ENCODE assay signal across 28 mouse cellular contexts in the genomic region with DNA sequence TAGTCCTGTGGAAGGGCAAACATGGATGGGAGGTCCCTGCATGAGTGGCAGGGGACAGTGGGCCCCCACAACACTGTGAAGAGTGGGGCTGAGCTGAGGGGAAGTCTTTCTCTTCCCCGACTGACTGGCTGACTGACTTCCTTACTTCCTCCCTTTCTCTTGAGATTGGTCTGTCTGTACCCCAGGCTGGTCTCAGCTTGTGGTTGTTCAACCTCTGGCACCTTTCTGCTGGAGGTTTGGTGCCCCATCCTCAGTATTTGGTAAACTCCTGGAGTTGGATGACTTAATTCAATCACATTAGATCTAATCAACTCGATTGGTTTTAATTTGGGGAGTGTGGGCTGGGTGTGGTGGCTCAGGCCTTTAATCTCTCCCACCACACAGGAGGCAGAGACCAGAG. TPM values are rescaled to one million over a fixed set of nuclear protein-coding genes. Genes with fewer than 3 reads are reported as not detected.
DNase-seq lines count a peak whose midpoint lies in the region; ATAC-seq and TF ChIP-seq lines count a peak whose summit lies in the region.
"Had no signal": no experiment of that assay in that cellular context is flagged by ENCODE, and none has a peak within 500 bp of the region (broad histone marks: within the 10 kb centered on the region; RNA-seq: fewer than 3 reads in every experiment).

No protein-coding gene starts in this region.

- no peak for TF ChIP-seq CTCF in kidney, adult 2 months (conservative IDR thresholded peaks at IDR 0.05; ENCODE audit: insufficient read depth, insufficient read length, low read depth, low read length)

- no peaks in the 10 kb centered on the region for H3K9me3 ChIP-seq in heart, embryonic 10.5 days
- no peaks in the 10 kb centered on the region for H3K9me3 ChIP-seq in neural tube, embryonic 15.5 days (replicated peaks)
- H3K9me3 ChIP-seq: embryonic facial prominence, embryonic 12.5 days; embryonic facial prominence, embryonic 15.5 days; heart, embryonic 13.5 days; hindbrain, embryonic 12.5 days; hindbrain, embryonic 15.5 days; intestine, embryonic 15.5 days had no signal

- H3K4me2 ChIP-seq in neural tube, embryonic 15.5 days: no peak overlapping the region
- H3K4me2 ChIP-seq: embryonic facial prominence, embryonic 12.5 days; embryonic facial prominence, embryonic 15.5 days; heart, embryonic 13.5 days; hindbrain, embryonic 12.5 days; hindbrain, embryonic 15.5 days; intestine, embryonic 15.5 days had no signal

- no peaks in the 10 kb centered on the region for H3K27me3 ChIP-seq in heart, embryonic 10.5 days (ENCODE audit: insufficient read depth, poor library complexity, severe bottlenecking)
- H3K27me3 ChIP-seq in kidney, adult 2 months (replicated peaks; ENCODE audit: control insufficient read depth, insufficient read depth, low read length): no peaks in the 10 kb centered on the region
- H3K27me3 ChIP-seq in neural tube, embryonic 15.5 days (replicated peaks): no peaks in the 10 kb centered on the region
- H3K27me3 ChIP-seq: embryonic facial prominence, embryonic 12.5 days; embryonic facial prominence, embryonic 15.5 days; hindbrain, embryonic 12.5 days; hindbrain, embryonic 15.5 days; intestine, embryonic 15.5 days had no signal

- DNase-seq in heart, embryonic 10.5 days (ENCODE audit: low spot score): peak; percentile 61
- DNase-seq in heart, postnatal 10 days: no peak
- DNase-seq in kidney, adult 2 months: no peak
- DNase-seq in ovary, postnatal 10 days (ENCODE audit: low spot score): no peak
- DNase-seq: adrenal gland, adult 8-10 months; adrenal gland, postnatal 25 days; cerebellum, adult 18-20 months; cerebellum, adult 9-10 months; cerebellum, postnatal 14 days; gastrocnemius, postnatal 25 days had no signal

- ATAC-seq in common myeloid progenitor, adult 5-6 weeks (replicated peaks; ENCODE audit: low read depth, poor library complexity, severe bottlenecking): 0 out of 2 replicates have a peak, but pooled peaks have one; percentile 33
- 0 out of 2 replicates have a peak, but pooled peaks have one; percentile 14 for ATAC-seq in megakaryocyte progenitor cell, adult 5-6 weeks (replicated peaks; ENCODE audit: poor library complexity)
- ATAC-seq in neural tube, embryonic 15.5 days (ENCODE audit: low FRiP score): no peak
- ATAC-seq: activated CD4-positive, CD25-positive, alpha-beta regulatory T cell, adult 4 months; CD4-positive, CD25-positive, alpha-beta regulatory T cell, adult 4 months; forebrain, embryonic 14.5 days; intestine, embryonic 15.5 days had no signal

- H3K36me3 ChIP-seq in heart, embryonic 10.5 days: no peaks in the 10 kb centered on the region
- H3K36me3 ChIP-seq in kidney, adult 2 months (ENCODE audit: control insufficient read depth, insufficient read depth, low read length): no peaks in the 10 kb centered on the region
- no peaks in the 10 kb centered on the region for H3K36me3 ChIP-seq in neural tube, embryonic 15.5 days
- H3K36me3 ChIP-seq: embryonic facial prominence, embryonic 12.5 days; embryonic facial prominence, embryonic 15.5 days; heart, embryonic 13.5 days; hindbrain, embryonic 12.5 days; hindbrain, embryonic 15.5 days; intestine, embryonic 15.5 days had no signal

- no peak overlapping the region for H3K4me3 ChIP-seq in heart, embryonic 10.5 days
- H3K4me3 ChIP-seq in kidney, adult 2 months (ENCODE audit: insufficient read depth, low read depth, low read length): no peak overlapping the region
- no peak overlapping the region for H3K4me3 ChIP-seq in neural tube, embryonic 15.5 days (replicated peaks)
- H3K4me3 ChIP-seq: embryonic facial prominence, embryonic 12.5 days; embryonic facial prominence, embryonic 15.5 days; heart, embryonic 13.5 days; hindbrain, embryonic 12.5 days; hindbrain, embryonic 15.5 days; intestine, embryonic 15.5 days had no signal

- intact Hi-C loops in heart, postnatal 10 days (cut with DNase I): no loop called here

- 57% methylated on average over 2 of the region's 2 CpGs for WGBS in heart, embryonic 10.5 days
- WGBS in kidney, adult 2 months: 79% methylated on average over 2 of the region's 2 CpGs
- WGBS in neural tube, embryonic 15.5 days: 77% methylated on average over 2 of the region's 2 CpGs

- H3K4me1 ChIP-seq in heart, embryonic 10.5 days: peaks cover 13% of the 10 kb centered on the region
- no peaks in the 10 kb centered on the region for H3K4me1 ChIP-seq in kidney, adult 2 months (ENCODE audit: control insufficient read depth, insufficient read depth, low read length)
- H3K4me1 ChIP-seq in neural tube, embryonic 15.5 days: no peaks in the 10 kb centered on the region
- H3K4me1 ChIP-seq: embryonic facial prominence, embryonic 12.5 days; embryonic facial prominence, embryonic 15.5 days; intestine, embryonic 15.5 days had no signal

- H3K9ac ChIP-seq in neural tube, embryonic 15.5 days (replicated peaks): no peak overlapping the region
- H3K9ac ChIP-seq: embryonic facial prominence, embryonic 12.5 days; embryonic facial prominence, embryonic 15.5 days; heart, embryonic 13.5 days; hindbrain, embryonic 12.5 days; hindbrain, embryonic 15.5 days; intestine, embryonic 15.5 days had no signal

- TF ChIP-seq POLR2A in kidney, adult 2 months (IDR thresholded peaks at IDR 0.05; ENCODE audit: low read depth, low read length): no peak

- H3K27ac ChIP-seq in heart, embryonic 10.5 days: no peak overlapping the region
- no peak overlapping the region for H3K27ac ChIP-seq in kidney, adult 2 months (ENCODE audit: insufficient read depth, low read depth, low read length)
- no peak overlapping the region for H3K27ac ChIP-seq in neural tube, embryonic 15.5 days (replicated peaks)
- H3K27ac ChIP-seq: embryonic facial prominence, embryonic 12.5 days; embryonic facial prominence, embryonic 15.5 days; heart, embryonic 13.5 days; hindbrain, embryonic 12.5 days; hindbrain, embryonic 15.5 days; intestine, embryonic 15.5 days had no signal

RNA-seq across cellular contexts. Expression of gene Ankrd36, which starts 3.0 kb away (rescaled TPM):
- 0.38 and 0.97 TPM in 2 replicates for polyA plus RNA-seq in heart, embryonic 10.5 days (2016; fragmentation: Nextera tagmentation; extraction: Ambion mirVana)
- total RNA-seq in heart, postnatal 10 days (2021): not detected
- total RNA-seq in common myeloid progenitor, adult 5-6 weeks (2017): not detected in 2 replicates
- total RNA-seq in megakaryocyte progenitor cell, adult 5-6 weeks (2015): not detected in 2 replicates
- total RNA-seq in megakaryocyte progenitor cell, adult 5-6 weeks (2017): 0.10 TPM in 1 of 2 replicates, not detected in the other
- polyA plus RNA-seq in kidney, adult 2 months (2012; rRNA removed): 0.03 and 0.10 TPM in 2 replicates
- not detected in 2 replicates for polyA plus RNA-seq in neural tube, embryonic 15.5 days (2015; fragmentation: Nextera tagmentation; extraction: Ambion mirVana)
- total RNA-seq: adrenal gland, adult 8-10 months; adrenal gland, postnatal 25 days; gastrocnemius, adult 8-10 months; gastrocnemius, postnatal 25 days; heart, postnatal 25 days; hematopoietic stem cell, adult 5-6 weeks had no signal
- polyA plus RNA-seq: activated CD4-positive, CD25-positive, alpha-beta regulatory T cell, adult 4 months; C2C12; CD4-positive, CD25-positive, alpha-beta regulatory T cell, adult 4 months; embryonic facial prominence, embryonic 15.5 days; forebrain, embryonic 11.5 days; forebrain, embryonic 14.5 days; heart, embryonic 13.5 days; heart, embryonic 16.5 days; hindbrain, embryonic 15.5 days had no signal

RNA-seq across cellular contexts. Expression of gene Ccdc117, which starts 24.5 kb away (rescaled TPM):
- 14.7 and 23.4 TPM in 2 replicates for polyA plus RNA-seq in heart, embryonic 10.5 days (2016; fragmentation: Nextera tagmentation; extraction: Ambion mirVana)
- 10 to 100 TPM; 13.9 to 17.1 TPM for total RNA-seq in heart, postnatal 10 days (2021)
- total RNA-seq in common myeloid progenitor, adult 5-6 weeks (2017): 38.4 and 41.7 TPM in 2 replicates
- total RNA-seq in megakaryocyte progenitor cell, adult 5-6 weeks (2015): 17.1 and 19.2 TPM in 2 replicates
- 29.4 and 32.9 TPM in 2 replicates for total RNA-seq in megakaryocyte progenitor cell, adult 5-6 weeks (2017)
- polyA plus RNA-seq in kidney, adult 2 months (2012; rRNA removed): 7.8 and 9.4 TPM in 2 replicates
- polyA plus RNA-seq in neural tube, embryonic 15.5 days (2015; fragmentation: Nextera tagmentation; extraction: Ambion mirVana): 11.2 and 13.0 TPM in 2 replicates

RNA-seq across cellular contexts. Expression of gene Xbp1, which starts 46.0 kb away (rescaled TPM):
- polyA plus RNA-seq in heart, embryonic 10.5 days (2016; fragmentation: Nextera tagmentation; extraction: Ambion mirVana): 131 and 174 TPM in 2 replicates
- total RNA-seq in heart, postnatal 10 days (2021): 10 to 100 TPM; 48.9 to 55.5 TPM
- 58.4 and 72.0 TPM in 2 replicates for total RNA-seq in common myeloid progenitor, adult 5-6 weeks (2017)
- total RNA-seq in megakaryocyte progenitor cell, adult 5-6 weeks (2015): 215 and 235 TPM in 2 replicates
- total RNA-seq in megakaryocyte progenitor cell, adult 5-6 weeks (2017): 165 and 167 TPM in 2 replicates
- polyA plus RNA-seq in kidney, adult 2 months (2012; rRNA removed): 99.8 and 102 TPM in 2 replicates
- 154 and 184 TPM in 2 replicates for polyA plus RNA-seq in neural tube, embryonic 15.5 days (2015; fragmentation: Nextera tagmentation; extraction: Ambion mirVana)
